Mouse (Mus musculus) lung, postnatal 0 days (tissue): ENCODE data around the gene Enpp3.

Source experiments
- CTCF ChIP-seq: IDR thresholded peaks from 2 replicates; pipeline ENCODE4 v1.5.1; 2016; ENCODE audit warnings: antibody characterized with exemption, mild to moderate bottlenecking
- EP300 ChIP-seq: IDR thresholded peaks from 2 replicates; pipeline ENCODE4 v1.6.1; 2016; ENCODE audit warnings: antibody characterized with exemption, mild to moderate bottlenecking, control low read depth

GRCm38 (mm10) chr10:24836366-24837038, 6.1 kb downstream of the Enpp3 start:
- TF ChIP-seq CTCF: no peak
- TF ChIP-seq EP300: no peak
